Comparison of ENCODE assay signal across 25 mouse cellular contexts in the genomic region with DNA sequence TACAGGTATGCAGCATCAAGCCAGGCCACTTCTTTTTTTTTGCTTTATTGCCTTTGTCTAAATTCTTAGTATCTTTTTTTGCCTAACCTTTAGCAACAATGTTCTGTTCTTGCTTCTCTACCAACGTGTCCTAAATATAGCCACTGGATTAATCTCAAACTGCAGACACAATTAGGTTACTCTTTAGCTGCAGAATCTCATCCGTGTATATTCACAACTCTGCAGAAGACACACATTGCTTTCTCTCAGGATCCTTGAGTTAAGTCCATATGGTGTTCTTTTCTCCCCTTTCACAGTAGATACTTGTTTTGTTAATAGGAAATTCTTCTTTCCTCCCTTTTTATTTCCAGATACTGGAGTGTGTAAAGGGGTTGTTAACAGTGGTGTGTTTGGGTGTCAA.
"Had no signal": no experiment of that assay in that cellular context is flagged by ENCODE, and none has a peak within 500 bp of the region (broad histone marks: within the 10 kb centered on the region; RNA-seq: fewer than 3 reads in every experiment).

No protein-coding gene starts in this region.

- DNase-seq: gastrocnemius, adult 2 months; gastrocnemius, postnatal 10 days; gastrocnemius, postnatal 25 days; heart, adult 18-20 months; heart, postnatal 10 days; heart, postnatal 4 days; kidney, adult 18-20 months; kidney, adult 8-10 months; kidney, postnatal 10 days; kidney, postnatal 25 days; kidney, postnatal 4 days; layer of hippocampus, adult 9-11 months; liver; liver, embryonic 13.5 days had no signal

- ATAC-seq: hindbrain, embryonic 16.5 days; inflammation-experienced regulatory T-cells, adult 6 months; intestine, embryonic 15.5 days; intestine, postnatal 0 days had no signal

- H3K27ac ChIP-seq: gastrocnemius, adult 2 months; heart, embryonic 10.5 days; hindbrain, embryonic 10.5 days; hindbrain, embryonic 12.5 days; hindbrain, embryonic 14.5 days; intestine, embryonic 15.5 days; limb, embryonic 10.5 days; limb, embryonic 12.5 days; liver, embryonic 13.5 days had no signal

- H3K4me3 ChIP-seq: gastrocnemius, adult 2 months; heart, embryonic 10.5 days; heart, embryonic 12.5 days; hindbrain, embryonic 10.5 days; hindbrain, embryonic 12.5 days; intestine, embryonic 15.5 days; limb, embryonic 10.5 days; limb, embryonic 12.5 days; liver, embryonic 13.5 days had no signal
